Mouse (Mus musculus): ENCODE data around the gene Bbof1. TPM values are rescaled to one million over a fixed set of nuclear protein-coding genes. Genes with fewer than 3 reads are reported as not detected.

The Bbof1 gene
- polyA plus RNA-seq, 1 experiment, result 7.5 TPM

DNA sequence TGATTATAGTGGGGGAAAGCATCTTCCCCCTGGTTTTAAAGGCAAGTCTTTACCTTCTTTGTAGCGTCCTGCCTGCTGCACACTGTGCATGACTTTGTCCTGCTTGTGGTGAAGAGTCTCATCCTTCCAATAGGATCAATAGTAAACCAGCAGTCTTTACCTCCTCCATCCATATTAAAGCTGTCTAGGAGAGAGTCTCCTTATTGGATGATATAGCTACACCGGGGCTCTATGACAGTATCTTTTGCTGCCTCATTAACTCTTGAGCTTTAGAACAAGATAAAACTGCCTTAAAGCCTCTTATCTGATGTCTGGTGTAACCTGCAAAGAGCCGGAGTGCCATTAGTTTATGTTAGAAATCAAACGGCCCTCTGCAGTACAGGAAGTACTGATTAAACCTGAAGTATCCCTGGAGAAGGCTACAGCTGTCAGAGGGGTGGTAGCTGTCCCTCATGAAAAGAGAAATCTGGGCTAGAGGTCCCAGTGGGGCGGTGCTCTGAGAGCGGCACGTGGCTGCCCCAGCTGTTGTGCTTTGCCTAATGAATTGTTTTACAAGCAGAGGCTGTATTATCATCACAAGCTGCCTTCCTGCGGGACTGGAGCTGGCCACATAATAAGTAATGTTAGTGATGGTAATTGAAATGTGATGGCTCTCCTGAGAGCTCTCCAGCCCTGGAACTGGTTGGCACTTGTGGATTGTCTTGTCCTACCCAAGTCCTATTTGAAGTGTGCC lies 78.6 kb downstream of the Bbof1 start:
- Histone ChIP-seq H3K27ac (ENCODE audit: insufficient read depth, low read length) (no peak overlapping the region), H3K4me3 (ENCODE audit: insufficient read depth, low read length) (no peak overlapping the region), H3K4me1 (ENCODE audit: control insufficient read depth, insufficient read depth, low read length) (no peaks in the 10 kb centered on the region)
- no peak for TF ChIP-seq POLR2A (IDR thresholded peaks at IDR 0.05; ENCODE audit: extremely low read depth, insufficient read depth, low read length)
- TF ChIP-seq CTCF (IDR thresholded peaks at IDR 0.05; ENCODE audit: extremely low read depth, insufficient read depth, low read length), result no peak

Other genes with a start within 250 kb of the Bbof1 start
- gene Elmsan1, start 190.2 kb upstream of the Bbof1 start, polyA plus RNA-seq (2012; rRNA removed), result 6.9 and 7.3 TPM in 2 replicates
- 30.3 and 31.0 TPM in 2 replicates for gene Ptgr2, start 123.8 kb upstream of the Bbof1 start, polyA plus RNA-seq (2012; rRNA removed)
- gene Zfp410, start 92.2 kb upstream of the Bbof1 start, polyA plus RNA-seq (2012; rRNA removed), result 36.0 and 36.4 TPM in 2 replicates
- gene Coq6, start 47.4 kb upstream of the Bbof1 start, polyA plus RNA-seq (2012; rRNA removed), result 31.7 and 33.2 TPM in 2 replicates
- gene Fam161b, start 47.2 kb upstream of the Bbof1 start, polyA plus RNA-seq (2012; rRNA removed), result 14.6 and 15.6 TPM in 2 replicates
- gene Entpd5, start within 50 bp of the Bbof1 start, polyA plus RNA-seq (2012; rRNA removed), result 20.3 and 24.6 TPM in 2 replicates
- 14.4 and 15.1 TPM in 2 replicates for gene Rnf113a2, start 8.1 kb downstream of the Bbof1 start, polyA plus RNA-seq (2012; rRNA removed)
- 55.8 and 56.9 TPM in 2 replicates for gene Aldh6a1, start 41.9 kb downstream of the Bbof1 start, polyA plus RNA-seq (2012; rRNA removed)
- 31.4 and 41.0 TPM in 2 replicates for gene Lin52, start 42.4 kb downstream of the Bbof1 start, polyA plus RNA-seq (2012; rRNA removed)
- gene Vsx2, start 160.7 kb downstream of the Bbof1 start, polyA plus RNA-seq (2012; rRNA removed), result 0.25 TPM in 2 replicates
- gene Abcd4, start 208.3 kb downstream of the Bbof1 start, polyA plus RNA-seq (2012; rRNA removed), result 23.6 and 24.8 TPM in 2 replicates
- gene Vrtn, start 231.9 kb downstream of the Bbof1 start, polyA plus RNA-seq (2012; rRNA removed), result 0.17 TPM in 1 of 2 replicates, not detected in the other